Mouse (Mus musculus) kidney, embryonic 14.5 days (tissue): Measurements from ENCODE around the gene Dapk2. TPM values are rescaled to one million over a fixed set of nuclear protein-coding genes. Genes with fewer than 3 reads are reported as not detected.

Experiments used
- ATAC-seq: fragments of 200-750 bp; cut with Nextera tagmentation; 2 replicates; pipeline ENCODE4 v1.8.0; 2017; ENCODE audit warnings: moderate number of reproducible peaks, mild to moderate bottlenecking, moderate TSS enrichment, moderate library complexity; ENCODE audit not compliant: low FRiP score, low TSS enrichment
- H3K27ac ChIP-seq: fragments of 300-500 bp; sonication (generic); 2 replicates; pipeline ENCODE4 v1.5.1; 2014; ENCODE audit warnings: low read depth, mild to moderate bottlenecking, low read length, moderate library complexity, mixed read lengths
- H3K27me3 ChIP-seq: fragments of 300-500 bp; sonication (generic); 2 replicates; pipeline ENCODE4 v1.6.1; 2014; ENCODE audit warnings: mild to moderate bottlenecking, low read length; ENCODE audit not compliant: control insufficient read depth, insufficient read depth
- H3K36me3 ChIP-seq: fragments of 300-500 bp; sonication (generic); 2 replicates; pipeline ENCODE4 v1.6.1; 2014; ENCODE audit warnings: low read length, mixed read lengths; ENCODE audit not compliant: control insufficient read depth, insufficient read depth
- H3K4me1 ChIP-seq: fragments of 300-500 bp; sonication (generic); 2 replicates; pipeline ENCODE4 v1.6.1; 2014; ENCODE audit warnings: low read length, mixed read lengths; ENCODE audit not compliant: control insufficient read depth, insufficient read depth
- H3K4me2 ChIP-seq: fragments of 300-500 bp; sonication (generic); replicated peaks from 2 replicates; pipeline ENCODE4 v1.6.1; 2014; ENCODE audit warnings: low read depth, mild to moderate bottlenecking, low read length
- H3K4me3 ChIP-seq: fragments of 300-500 bp; sonication (generic); 2 replicates; pipeline ENCODE4 v1.5.1; 2014; ENCODE audit warnings: mild to moderate bottlenecking, low read length
- H3K9ac ChIP-seq: fragments of 300-500 bp; sonication (generic); 2 replicates; pipeline ENCODE4 v1.6.1; 2014; ENCODE audit warnings: low read depth, mild to moderate bottlenecking, low read length, moderate library complexity
- H3K9me3 ChIP-seq: fragments of 300-500 bp; sonication (generic); 2 replicates; pipeline ENCODE4 v1.6.1; 2016; ENCODE audit warnings: low read length; ENCODE audit not compliant: control insufficient read depth
- WGBS: fragments of 180-500 bp; shearing (Covaris S2); extraction: QIAGEN DNeasy Blood & Tissue Kit; methylation state at CpG from one replicate; pipeline ENCODE4 v1.1.7; 2014; 5-methylcytosine and 5-hydroxymethylcytosine counted together
- polyA plus RNA-seq: library from polyadenylated mRNA; unstranded; fragments of >200 nt; fragmentation: Nextera tagmentation; extraction: Ambion mirVana; gene quantifications from 2 replicates; pipeline ENCODE4 v1.2.1, GENCODE M21; 2014

The Dapk2 gene
- polyA plus RNA-seq, 1 experiment from 2014 or later = 4.2 TPM

DNA sequence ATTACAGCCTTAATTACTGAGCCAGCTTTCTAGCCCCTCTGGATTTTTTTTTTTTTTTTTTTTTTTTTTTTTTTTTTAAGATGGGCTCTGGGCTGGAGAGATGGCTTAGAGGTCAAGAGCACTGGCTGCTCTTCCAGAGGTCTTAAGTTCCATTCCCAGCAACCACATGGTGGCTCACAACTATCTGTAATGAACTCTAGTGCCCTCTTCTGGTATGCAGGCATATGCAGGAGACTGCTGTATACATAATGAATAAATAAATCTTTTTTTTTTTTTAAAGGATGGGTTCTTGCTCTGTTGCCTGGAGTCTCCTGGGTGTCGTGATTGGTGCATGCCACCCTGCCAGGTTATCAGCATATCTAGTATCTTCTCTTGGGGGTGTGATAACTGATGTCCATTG is 2.5 kb upstream of the Dapk2 start:
- Histone ChIP-seq H3K27me3 (peaks cover 9% of the 10 kb centered on the region; the same call in 1 of the 2 replicates), H3K4me3 (no peak overlapping the region), H3K4me1 (0 out of 2 replicates have a peak, but pooled peaks cover 4% of the 10 kb centered on the region), H3K27ac (no peak overlapping the region), H3K4me2 (no peak overlapping the region), H3K36me3 (no peaks in the 10 kb centered on the region), H3K9me3 (no peaks in the 10 kb centered on the region), H3K9ac (no peak overlapping the region)
- no peak for ATAC-seq
- WGBS = 96% methylated on average over 1 of the region's 1 CpGs

DNA sequence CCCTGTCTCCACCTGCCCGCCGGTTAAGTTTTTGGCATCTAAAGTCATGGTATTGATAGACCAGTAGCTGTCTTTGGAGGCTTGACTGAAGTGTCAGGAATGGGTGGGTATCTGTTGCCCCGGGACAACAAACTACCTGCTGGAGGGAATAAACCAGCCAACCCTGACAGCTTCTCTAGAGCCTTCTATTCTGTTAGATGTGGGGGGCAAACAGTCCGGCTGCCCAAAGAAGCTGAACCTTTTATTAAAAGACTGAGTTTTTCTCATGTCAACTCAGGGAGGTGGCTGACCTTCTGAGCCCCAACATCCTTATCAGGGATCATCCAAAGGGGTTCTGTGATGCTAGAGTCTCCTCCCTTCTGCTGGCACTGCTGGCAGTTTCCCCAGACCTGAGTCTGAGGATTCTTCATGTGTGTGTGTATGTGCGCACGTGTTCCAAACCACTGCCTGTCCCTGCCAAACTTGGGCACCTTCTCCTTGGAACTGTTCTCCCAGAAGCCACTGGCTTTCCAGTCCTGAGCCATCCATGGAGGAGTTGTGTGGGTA is 935 bp downstream of the Dapk2 start:
- Histone ChIP-seq H3K27me3 (peaks cover 9% of the 10 kb centered on the region; the same call in 1 of the 2 replicates), H3K36me3 (no peaks in the 10 kb centered on the region), H3K27ac (no peak overlapping the region), H3K4me3 (no peak overlapping the region), H3K9ac (no peak overlapping the region), H3K4me2 (no peak overlapping the region), H3K9me3 (no peaks in the 10 kb centered on the region), H3K4me1 (0 out of 2 replicates have a peak, but pooled peaks cover 4% of the 10 kb centered on the region)
- 87% methylated on average over 6 of the region's 6 CpGs for WGBS
- no peak for ATAC-seq

DNA sequence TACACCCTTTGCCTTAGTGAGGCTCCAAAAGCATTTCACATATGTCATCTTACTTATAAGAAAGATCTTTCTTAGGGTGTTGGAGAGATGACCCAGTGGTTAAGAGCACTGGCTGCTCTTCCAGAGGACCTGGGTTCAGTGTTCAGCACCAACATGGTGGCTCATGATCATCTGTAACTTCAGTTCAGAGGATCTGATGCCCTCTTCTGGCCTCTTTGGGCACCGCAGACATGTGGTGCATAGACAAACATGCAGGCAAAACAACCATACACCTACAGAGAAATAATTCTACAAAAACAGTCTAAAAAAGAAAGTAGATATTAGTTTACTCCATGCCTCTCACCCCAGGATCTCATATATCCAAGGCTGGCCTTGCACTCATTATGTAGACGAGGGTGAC is 2.1 kb downstream of the Dapk2 start:
- no peak overlapping the region for H3K27ac ChIP-seq
- H3K4me2 ChIP-seq = no peak overlapping the region
- no peak overlapping the region for H3K4me3 ChIP-seq
- H3K4me1 ChIP-seq = 0 out of 2 replicates have a peak, but pooled peaks cover 4% of the 10 kb centered on the region
- 93% methylated on average over 2 of the region's 2 CpGs for whole genome bisulfite sequencing
- no peak overlapping the region for H3K9ac ChIP-seq
- H3K27me3 ChIP-seq = peaks cover 9% of the 10 kb centered on the region; the same call in 1 of the 2 replicates
- ATAC-seq = no peak
- no peaks in the 10 kb centered on the region for H3K36me3 ChIP-seq
- no peaks in the 10 kb centered on the region for H3K9me3 ChIP-seq

- H3K9ac ChIP-seq = no peak overlapping the region
- ATAC-seq = no peak
- no peak overlapping the region for H3K4me3 ChIP-seq
- 0 out of 2 replicates have a peak, but pooled peaks cover 4% of the 10 kb centered on the region for H3K4me1 ChIP-seq
- H3K9me3 ChIP-seq = no peaks in the 10 kb centered on the region
- no peaks in the 10 kb centered on the region for H3K36me3 ChIP-seq
- H3K27me3 ChIP-seq = 0 out of 2 replicates have a peak, but pooled peaks cover 4% of the 10 kb centered on the region
- no peak overlapping the region for H3K27ac ChIP-seq
- no peak overlapping the region for H3K4me2 ChIP-seq
- WGBS = 86% methylated on average over 9 of the region's 9 CpGs
These were observed 5.0 kb downstream of the Dapk2 start for GRCm38 (mm10) chr9:66162995-66163394.

DNA sequence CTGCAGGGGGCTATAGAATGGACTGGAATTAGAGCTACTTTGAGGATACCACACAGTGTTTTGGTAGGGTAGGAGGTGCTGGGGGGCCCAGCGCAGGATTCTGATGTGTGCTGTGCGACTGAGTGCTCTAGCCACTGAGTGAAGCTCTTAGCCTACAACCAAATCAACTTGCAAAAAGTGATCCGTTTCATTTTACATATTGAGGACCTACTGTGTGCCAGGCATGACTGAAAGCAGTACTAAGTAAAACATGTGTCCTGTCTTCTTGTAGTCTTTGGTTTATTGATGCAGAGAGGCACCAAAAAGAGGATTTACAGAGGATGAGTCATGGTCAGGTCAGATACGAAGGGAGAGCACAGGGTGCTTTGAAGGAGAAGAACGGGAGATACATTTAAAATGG is 9.2 kb downstream of the Dapk2 start:
- WGBS = 84% methylated on average over 5 of the region's 5 CpGs
- Histone ChIP-seq H3K36me3 (no peaks in the 10 kb centered on the region), H3K9me3 (no peaks in the 10 kb centered on the region), H3K27ac (no peak overlapping the region), H3K4me2 (no peak overlapping the region), H3K4me1 (no peaks in the 10 kb centered on the region), H3K27me3 (no peaks in the 10 kb centered on the region), H3K9ac (no peak overlapping the region), H3K4me3 (no peak overlapping the region)
- no peak for ATAC-seq

DNA sequence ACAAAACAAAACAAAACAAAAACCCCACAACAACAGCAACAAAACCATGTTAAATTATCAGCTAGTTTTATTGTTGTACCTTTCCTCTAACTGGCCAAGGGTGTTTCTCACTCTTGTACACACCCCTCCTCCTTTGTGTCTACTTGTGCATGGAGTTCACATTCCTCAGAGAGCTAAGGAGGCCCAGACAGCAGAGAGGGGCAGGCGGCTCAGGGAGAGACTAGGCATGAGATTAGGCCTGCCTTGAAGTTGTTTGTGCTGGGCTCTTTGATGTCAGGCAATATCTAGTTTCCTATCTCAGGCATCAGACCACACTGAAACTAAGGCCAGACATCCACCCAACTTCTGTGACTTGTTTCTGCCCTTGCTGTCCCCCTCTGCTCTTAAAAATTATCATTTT is 10.2 kb downstream of the Dapk2 start:
- Histone ChIP-seq H3K9me3 (no peaks in the 10 kb centered on the region), H3K4me2 (no peak overlapping the region), H3K4me3 (no peak overlapping the region), H3K9ac (no peak overlapping the region), H3K36me3 (no peaks in the 10 kb centered on the region), H3K27ac (no peak overlapping the region), H3K27me3 (no peaks in the 10 kb centered on the region), H3K4me1 (no peaks in the 10 kb centered on the region)
- WGBS = 11% methylated on average over 1 of the region's 1 CpGs
- ATAC-seq = no peak

DNA sequence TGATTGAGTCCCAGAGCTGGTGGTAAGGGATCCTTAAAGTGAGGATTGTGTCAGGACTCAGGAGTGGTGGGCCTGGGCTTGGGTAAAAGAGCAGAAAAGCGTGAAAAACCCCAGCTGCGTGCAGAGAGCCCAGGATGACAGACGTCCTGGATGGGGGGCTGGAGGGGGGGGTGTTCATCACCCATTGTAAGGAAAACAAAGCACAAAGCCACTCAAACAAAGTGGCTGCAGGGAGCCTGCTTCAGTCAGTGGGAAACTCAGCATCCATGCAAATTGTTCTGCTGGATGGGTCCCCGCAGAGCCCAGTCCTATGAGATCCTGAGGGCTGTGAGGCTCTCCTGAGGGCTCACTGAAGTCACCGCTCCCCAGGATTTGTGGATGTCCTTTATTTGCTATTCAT is 12.5 kb downstream of the Dapk2 start:
- H3K9me3 ChIP-seq = no peaks in the 10 kb centered on the region
- H3K36me3 ChIP-seq = no peaks in the 10 kb centered on the region
- H3K27me3 ChIP-seq = no peaks in the 10 kb centered on the region
- no peak overlapping the region for H3K4me3 ChIP-seq
- H3K4me2 ChIP-seq = no peak overlapping the region
- H3K9ac ChIP-seq = no peak overlapping the region
- no peaks in the 10 kb centered on the region for H3K4me1 ChIP-seq
- 44% methylated on average over 5 of the region's 5 CpGs for WGBS
- no peak for ATAC-seq
- H3K27ac ChIP-seq = no peak overlapping the region

GRCm38 (mm10) chr9:66171275-66171921 is 13.4 kb downstream of the Dapk2 start:
- no peak overlapping the region for H3K27ac ChIP-seq
- 66% methylated on average over 12 of the region's 12 CpGs for whole genome bisulfite sequencing

GRCm38 (mm10) chr9:66173316-66173855 is 15.4 kb downstream of the Dapk2 start:
- WGBS = 98% methylated on average over 5 of the region's 5 CpGs
- ATAC-seq = no peak
- Histone ChIP-seq H3K36me3 (no peaks in the 10 kb centered on the region), H3K9ac (no peak overlapping the region), H3K4me3 (no peak overlapping the region), H3K27me3 (no peaks in the 10 kb centered on the region), H3K27ac (no peak overlapping the region), H3K9me3 (no peaks in the 10 kb centered on the region), H3K4me2 (no peak overlapping the region), H3K4me1 (no peaks in the 10 kb centered on the region)

More at GRCm38 (mm10) chr9:66171275-66171921, 13.4 kb downstream of the Dapk2 start:
- no peak overlapping the region for H3K4me2 ChIP-seq
- no peaks in the 10 kb centered on the region for H3K9me3 ChIP-seq
- no peak overlapping the region for H3K4me3 ChIP-seq
- H3K27me3 ChIP-seq = no peaks in the 10 kb centered on the region
- no peak for ATAC-seq
- H3K36me3 ChIP-seq = no peaks in the 10 kb centered on the region
- H3K9ac ChIP-seq = no peak overlapping the region
- no peaks in the 10 kb centered on the region for H3K4me1 ChIP-seq
